Mouse (Mus musculus) thymus, postnatal 14 days (tissue): ENCODE measurements around the gene L3mbtl1.
A peak's percentile ranks its signal among the peaks of the same experiment; 100 is the strongest.

ENCODE experiments used
- DNase-seq: peaks from one replicate; pipeline ENCODE4 v3.0.0; 2021

L3mbtl1 gene

DNA sequence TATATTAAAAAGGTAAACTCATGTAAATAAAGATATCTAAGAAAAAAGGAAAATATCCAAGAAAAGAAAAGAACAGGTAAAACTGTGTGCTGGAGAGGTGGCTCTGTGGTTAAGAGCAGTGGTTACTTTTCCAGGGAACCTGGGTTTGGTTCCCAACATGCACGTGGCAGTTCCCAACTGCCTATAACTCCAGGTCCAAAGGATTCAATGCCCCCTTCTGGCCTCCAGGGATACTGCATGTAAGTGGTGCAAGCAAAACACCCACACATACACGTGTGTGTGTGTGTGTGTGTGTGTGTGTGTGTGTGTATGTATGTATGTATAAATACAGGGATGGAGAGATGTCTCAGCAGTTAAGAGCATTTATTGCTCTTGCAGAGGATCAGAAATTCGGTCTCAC, 56.5 kb downstream of the L3mbtl1 start:
- DNase-seq: peak; percentile 55

DNA sequence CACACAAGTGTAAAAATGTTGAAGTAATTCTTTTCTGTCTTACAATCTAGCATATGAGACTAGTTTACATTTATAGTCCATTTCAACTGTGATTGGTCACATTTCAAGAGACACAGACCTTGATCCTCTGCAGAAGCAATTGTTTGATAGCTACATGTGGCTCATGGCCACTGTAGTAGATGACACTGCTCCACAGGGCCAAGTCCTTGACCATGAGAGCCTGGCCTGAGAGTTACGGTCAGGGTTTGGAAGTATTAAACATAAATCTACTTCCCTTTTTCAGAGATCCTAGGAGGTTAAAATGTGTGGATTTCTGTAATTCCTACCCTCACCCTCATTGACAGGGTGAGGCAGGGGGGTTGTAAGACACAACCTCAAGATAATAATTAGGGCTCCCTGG, 57.8 kb downstream of the L3mbtl1 start:
- no peak for DNase-seq

DNA sequence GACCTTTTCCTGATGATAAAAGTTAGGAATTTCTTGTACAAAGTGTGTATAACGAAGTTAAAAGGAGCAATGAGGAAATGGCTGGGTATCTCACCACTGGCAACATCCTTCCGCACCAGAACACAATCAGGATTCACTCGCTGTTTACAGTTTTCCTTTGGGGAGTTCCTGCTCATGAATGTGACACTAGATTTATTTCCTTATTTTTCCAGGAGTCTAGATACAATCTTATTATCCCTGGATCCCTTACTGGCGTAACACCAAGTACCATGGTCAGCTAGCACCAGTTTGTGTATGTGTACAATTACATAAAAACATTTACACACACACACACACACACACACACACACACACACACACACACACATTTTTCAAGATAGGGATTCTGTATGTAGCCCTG, 64.0 kb downstream of the L3mbtl1 start:
- DNase-seq: no peak

DNA sequence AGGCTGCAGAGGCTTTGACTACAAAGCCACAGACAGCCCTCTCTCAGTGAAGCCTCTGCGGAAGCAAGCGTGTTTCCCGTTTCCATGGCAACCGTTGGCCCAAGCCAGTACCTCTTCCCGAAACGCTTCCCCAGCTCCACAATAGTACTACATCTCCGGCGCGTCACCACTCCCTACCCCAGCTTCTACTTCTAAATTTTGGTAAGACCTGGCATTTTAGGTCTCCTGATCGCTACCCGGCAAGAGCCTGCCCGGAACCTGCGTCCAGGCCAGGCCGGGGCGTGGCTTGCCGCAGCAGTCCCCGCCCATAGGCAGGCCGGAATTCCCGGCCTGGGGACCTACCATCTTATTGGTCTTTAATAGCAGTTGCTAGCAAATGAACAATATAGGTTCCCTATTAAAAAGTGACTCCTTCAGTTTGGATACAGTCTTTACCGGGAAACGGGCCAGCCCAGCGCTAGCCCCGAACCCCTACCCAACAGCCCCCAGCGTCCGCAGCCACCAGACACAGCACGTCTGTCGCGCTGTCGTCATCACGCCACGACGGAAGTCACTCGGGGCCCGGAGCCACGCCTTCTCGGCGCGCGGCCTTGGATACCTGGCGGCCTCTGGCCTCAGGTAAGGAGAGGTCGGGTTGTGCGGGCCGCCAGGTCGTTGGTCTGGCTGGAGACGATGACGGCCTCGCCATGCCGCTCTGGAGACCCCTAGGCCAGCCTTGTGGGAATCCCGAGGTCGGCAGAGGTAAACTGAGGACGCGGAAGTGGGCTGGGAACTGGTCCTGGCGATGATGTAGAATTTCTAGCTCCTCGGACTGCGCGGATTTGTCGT, 73.9 kb downstream of the L3mbtl1 start, which contains the start of gene Ift52:
Ift52 (plus strand) TSS at position 439 of the 828 bp plus-strand sequence.
- DNase-seq: peak; percentile 92
